Mouse (Mus musculus): ENCODE data around the gene Gm42688.

DNA sequence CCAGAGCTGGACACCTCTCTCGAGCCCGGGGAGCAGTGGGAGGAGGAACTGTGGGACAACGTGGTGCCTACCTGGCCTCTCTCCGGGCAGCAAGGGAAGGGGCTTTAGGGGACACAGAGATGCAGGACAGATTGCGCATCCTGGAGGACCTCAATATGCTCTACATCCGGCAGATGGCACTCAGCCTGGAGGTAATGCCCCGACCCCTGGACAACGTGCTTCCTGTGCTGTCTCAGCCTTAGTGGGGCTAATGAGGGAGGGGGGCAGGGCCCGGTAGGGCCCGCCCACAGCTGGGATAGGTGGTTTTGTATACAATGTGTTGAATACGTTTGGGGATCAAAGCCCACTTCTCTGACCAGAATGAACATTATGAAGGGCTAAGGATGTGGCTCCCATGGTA is 36.6 kb downstream of the Gm42688 start:
- TF ChIP-seq GATA1 (IDR thresholded peaks at IDR 0.05; ENCODE audit: low read length) (no peak), TAL1 (IDR thresholded peaks at IDR 0.05; ENCODE audit: low read length) (no peak)
